Mouse (Mus musculus): Measurements from ENCODE around the gene Crip2.

DNA sequence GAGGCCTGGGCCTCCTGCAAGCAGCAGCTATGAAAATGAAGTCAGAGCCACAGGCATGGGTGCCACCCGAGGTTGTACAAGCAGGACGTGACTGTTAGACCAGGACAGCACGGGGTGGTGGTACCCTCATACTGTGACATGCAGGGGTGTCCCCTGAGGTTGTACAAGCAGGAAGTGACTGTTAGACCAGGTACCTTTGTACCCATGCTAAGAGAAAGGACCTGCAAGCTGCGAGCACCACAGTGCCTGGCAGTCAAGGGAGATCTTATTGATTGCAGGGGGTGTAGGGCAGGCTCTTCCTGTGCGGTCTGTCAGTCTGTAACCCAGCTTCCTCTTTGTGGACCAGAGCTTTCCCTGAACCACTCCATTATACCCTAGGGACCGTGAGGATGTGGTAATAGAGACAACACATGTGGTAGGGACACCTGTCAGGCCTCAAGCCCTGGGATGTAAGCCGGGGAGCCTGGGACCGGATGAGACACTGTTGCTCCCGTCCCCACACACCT is 28.0 kb downstream of the Crip2 start:
- TF ChIP-seq CTCF (IDR thresholded peaks at IDR 0.05; ENCODE audit: low read depth) (no peak), EP300 (optimal IDR thresholded peaks at IDR 0.05) (no peak)
